Mouse (Mus musculus) heart, embryonic 13.5 days (tissue): ENCODE measurements at regions not wholly inside any gene's neighbourhood (a gene's known extent, or its start where the extent isn't known, plus 50 kb on each side); places are given as distances from the start of the nearest gene placed in this dataset.

ENCODE experiments used
- ATAC-seq: fragments of 200-750 bp; cut with Nextera tagmentation; 2 replicates; pipeline ENCODE4 v1.8.0; 2017; ENCODE audit warnings: moderate TSS enrichment; ENCODE audit not compliant: insufficient number of reproducible peaks, low FRiP score, low TSS enrichment; ENCODE audit errors: extremely low read depth
- H3K27ac ChIP-seq: fragments of 300-500 bp; sonication (generic); replicated peaks from 2 replicates; pipeline ENCODE4 v1.5.1; 2015; ENCODE audit warnings: moderate library complexity, mild to moderate bottlenecking, inconsistent platforms
- H3K27me3 ChIP-seq: fragments of 300-500 bp; sonication (generic); replicated peaks from 2 replicates; pipeline ENCODE4 v1.6.1; 2015; ENCODE audit warnings: mild to moderate bottlenecking, inconsistent platforms
- H3K36me3 ChIP-seq: fragments of 300-500 bp; sonication (generic); 2 replicates; pipeline ENCODE4 v1.6.1; 2015; ENCODE audit warnings: mild to moderate bottlenecking, inconsistent platforms
- H3K4me1 ChIP-seq: fragments of 300-500 bp; sonication (generic); 2 replicates; pipeline ENCODE4 v1.6.1; 2015; ENCODE audit warnings: inconsistent platforms
- H3K4me2 ChIP-seq: fragments of 300-500 bp; sonication (generic); 2 replicates; pipeline ENCODE4 v1.6.1; 2015; ENCODE audit warnings: inconsistent platforms, mild to moderate bottlenecking, moderate library complexity
- H3K4me3 ChIP-seq: fragments of 300-500 bp; sonication (generic); 2 replicates; pipeline ENCODE4 v1.5.1; 2015; ENCODE audit warnings: moderate library complexity, mild to moderate bottlenecking, inconsistent platforms
- H3K9ac ChIP-seq: fragments of 300-500 bp; sonication (generic); 2 replicates; pipeline ENCODE4 v1.6.1; 2015; ENCODE audit warnings: inconsistent platforms, mild to moderate bottlenecking, moderate library complexity
- H3K9me3 ChIP-seq: fragments of 300-500 bp; sonication (generic); 2 replicates; pipeline ENCODE4 v1.6.1; 2016; ENCODE audit warnings: inconsistent platforms
- WGBS: fragments of 180-500 bp; shearing (Covaris S2); methylation state at CpG from one replicate; pipeline ENCODE4 v1.1.7; 2015; ENCODE audit warnings: mixed read lengths; 5-methylcytosine and 5-hydroxymethylcytosine counted together

GRCm38 (mm10) chr7:79516287-79516686 lies 50.1 kb upstream of the Polg start:
- Histone ChIP-seq H3K4me1 (peaks cover 24% of the 10 kb centered on the region), H3K4me2 (no peak overlapping the region), H3K27ac (no peak overlapping the region), H3K36me3 (no peaks in the 10 kb centered on the region), H3K9ac (no peak overlapping the region), H3K4me3 (no peak overlapping the region), H3K27me3 (peaks cover 84% of the 10 kb centered on the region), H3K9me3 (no peaks in the 10 kb centered on the region)
- no peak for ATAC-seq
- WGBS = 83% methylated on average over 4 of the region's 4 CpGs
